Mouse (Mus musculus): ENCODE measurements at regions not wholly inside any gene's neighbourhood (a gene's known extent, or its start where the extent isn't known, plus 50 kb on each side); places are given as distances from the start of the nearest gene placed in this dataset.

DNA sequence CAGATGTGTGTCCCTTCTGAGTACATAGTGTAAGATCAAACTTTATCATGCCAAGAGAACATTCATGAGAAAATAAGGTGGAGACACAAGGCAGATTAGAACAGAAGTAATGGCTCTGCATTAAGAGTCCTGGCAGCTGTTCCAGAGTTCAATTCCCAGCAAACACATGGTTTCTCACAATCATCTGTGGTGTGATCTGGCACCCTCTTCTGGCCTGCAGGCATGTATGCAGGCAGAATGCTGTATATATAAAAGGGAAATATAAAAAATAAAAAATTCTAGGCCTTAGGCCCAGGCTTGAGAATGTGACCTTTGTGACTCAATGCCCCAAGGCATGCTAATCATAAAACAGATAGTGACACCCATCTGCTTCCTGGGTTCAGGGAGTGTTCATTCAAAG is 587.7 kb upstream of the Dsel start:
- TF ChIP-seq CTCF (IDR thresholded peaks at IDR 0.05; ENCODE audit: extremely low read depth, insufficient read depth, low read length) (peak; percentile 26; the same call in 1 of the 2 replicates), POLR2A (IDR thresholded peaks at IDR 0.05; ENCODE audit: extremely low read depth, insufficient read depth, low read length) (no peak)
